Mouse (Mus musculus) lung, postnatal 36 days (tissue): Measurements from ENCODE around the gene Rprd1b.
A peak's percentile ranks its signal among the peaks of the same experiment; 100 is the strongest.

Source experiments
- DNase-seq: peaks from one replicate; pipeline ENCODE4 v3.0.0; 2022; ENCODE audit warnings: mixed read lengths

Gene Rprd1b

GRCm38 (mm10) chr2:158084486-158084885 is 56.2 kb downstream of the Rprd1b start:
- no peak for DNase-seq

DNA sequence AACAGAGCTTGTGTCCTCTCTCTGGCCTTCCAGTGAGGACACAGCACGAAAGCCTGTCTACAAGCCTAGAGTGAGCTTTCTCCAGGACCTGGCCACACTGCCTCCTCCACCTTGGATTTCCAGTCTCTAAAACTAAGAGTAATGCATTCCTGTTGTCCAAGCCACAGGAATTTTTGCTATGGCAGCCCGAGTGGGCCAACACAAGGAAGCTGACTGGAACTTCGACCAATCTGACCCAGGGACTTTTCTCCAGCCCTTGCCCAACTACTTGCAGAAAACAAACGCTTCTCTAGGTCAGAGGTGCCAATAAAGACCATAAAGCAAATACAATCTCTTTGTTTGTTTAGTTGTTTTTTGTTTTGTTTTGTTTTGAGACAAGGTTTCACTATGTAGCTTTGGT is 61.8 kb downstream of the Rprd1b start:
- DNase-seq: no peak

- peak; percentile 56 for DNase-seq
Observed at GRCm38 (mm10) chr2:158093345-158093744, 65.0 kb downstream of the Rprd1b start.

DNA sequence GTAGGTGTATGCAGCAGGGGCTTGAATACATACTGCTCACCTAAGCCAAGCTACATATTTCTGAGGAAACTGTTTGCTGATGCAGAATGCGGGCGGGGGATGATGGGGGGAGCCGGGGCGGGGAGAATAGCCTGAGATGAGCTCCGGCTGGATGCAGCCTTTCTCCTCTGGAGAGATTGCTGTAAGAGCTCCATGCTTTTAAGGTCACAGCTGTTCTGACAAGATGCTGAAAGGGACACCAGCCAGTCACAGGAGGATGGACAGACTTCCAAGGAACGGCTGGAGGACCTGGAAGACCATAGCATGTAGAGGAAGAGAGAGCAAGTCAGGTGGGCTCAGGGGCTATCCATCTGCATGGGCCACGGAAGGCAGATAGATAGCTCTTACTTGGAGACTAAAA is 66.0 kb downstream of the Rprd1b start:
- peak; percentile 21 for DNase-seq

GRCm38 (mm10) chr2:158094846-158095245 is 66.5 kb downstream of the Rprd1b start:
- peak; percentile 44 for DNase-seq

DNA sequence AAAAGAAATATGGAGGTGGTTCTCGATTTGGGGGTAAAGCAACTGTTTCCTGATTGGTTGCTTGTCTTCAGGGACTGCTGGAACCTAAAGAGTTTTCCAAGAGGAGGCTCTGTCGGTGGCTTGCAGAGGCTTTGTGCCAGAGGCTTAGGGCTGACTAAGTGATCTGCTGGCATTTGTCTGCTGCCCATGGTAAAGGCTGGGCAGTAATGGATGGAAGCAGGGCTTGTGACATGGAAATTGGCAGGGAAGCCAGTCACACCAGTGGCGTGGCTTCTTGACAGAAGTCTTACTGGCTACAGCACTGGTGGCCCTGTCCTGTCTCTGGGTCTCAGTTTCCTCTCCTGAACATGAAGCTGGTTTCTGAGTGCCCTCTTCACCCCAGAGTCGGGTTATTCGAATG is 68.8 kb downstream of the Rprd1b start:
- no peak for DNase-seq

DNA sequence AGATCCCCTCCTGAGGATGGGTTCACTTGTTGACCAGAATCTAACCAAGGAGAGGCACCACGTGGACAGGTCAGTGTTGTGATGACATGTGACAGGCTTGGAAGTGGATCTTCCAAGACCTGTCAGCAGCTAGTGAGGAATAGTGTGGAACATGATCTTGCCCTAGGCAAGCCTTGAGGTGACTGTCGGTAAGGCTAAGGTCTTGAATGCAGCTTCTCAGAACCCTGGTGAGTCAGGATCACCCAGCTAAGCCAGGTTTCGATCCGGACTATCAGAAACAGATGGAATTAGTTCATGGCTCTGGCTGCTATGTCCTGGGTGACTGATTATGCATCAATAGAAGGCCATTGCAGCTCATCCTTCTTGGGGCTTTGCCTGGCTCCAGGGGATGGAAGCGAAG is 70.4 kb downstream of the Rprd1b start:
- no peak for DNase-seq

DNA sequence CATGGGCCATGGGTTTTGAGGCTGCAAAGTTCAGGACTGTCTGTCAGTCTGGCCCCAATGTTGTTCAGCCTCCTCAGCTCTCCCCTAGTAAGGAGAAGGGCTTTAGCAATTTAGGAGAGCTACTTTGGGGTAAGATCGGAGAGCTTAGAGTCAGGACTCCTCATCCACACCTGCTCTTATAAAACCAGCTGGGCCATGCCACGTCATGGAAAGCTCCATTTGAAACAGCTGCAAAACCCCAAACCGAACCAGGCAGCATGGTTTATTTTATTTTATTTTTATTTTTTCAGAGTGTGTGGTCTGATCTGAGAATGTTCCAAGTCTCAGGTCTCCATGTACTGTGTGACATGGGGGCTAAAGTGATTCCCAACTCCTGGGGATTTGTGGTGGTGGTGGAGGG is 71.2 kb downstream of the Rprd1b start:
- DNase-seq: no peak

DNA sequence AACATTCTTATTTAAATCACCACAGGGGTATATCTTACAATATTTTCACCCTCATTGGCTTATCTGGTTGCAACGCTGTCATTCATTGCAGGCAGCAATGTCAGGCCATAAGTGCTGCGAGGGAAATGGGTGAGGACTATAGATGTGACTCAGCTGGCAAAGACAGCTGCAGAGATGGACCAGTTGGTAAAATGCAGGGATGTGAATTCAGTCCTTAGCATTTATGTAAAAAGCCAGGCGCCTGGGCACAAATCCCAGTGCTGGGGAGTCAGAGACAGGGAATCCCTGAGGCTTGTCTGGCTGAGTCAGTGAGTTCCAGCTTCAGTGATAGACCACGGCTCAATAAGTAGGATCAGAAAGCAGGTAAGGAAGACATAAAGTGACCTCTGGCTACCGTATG is 73.5 kb downstream of the Rprd1b start:
- DNase-seq: no peak

- no peak for DNase-seq
Observed at GRCm38 (mm10) chr2:158104966-158105365, 76.7 kb downstream of the Rprd1b start.

DNA sequence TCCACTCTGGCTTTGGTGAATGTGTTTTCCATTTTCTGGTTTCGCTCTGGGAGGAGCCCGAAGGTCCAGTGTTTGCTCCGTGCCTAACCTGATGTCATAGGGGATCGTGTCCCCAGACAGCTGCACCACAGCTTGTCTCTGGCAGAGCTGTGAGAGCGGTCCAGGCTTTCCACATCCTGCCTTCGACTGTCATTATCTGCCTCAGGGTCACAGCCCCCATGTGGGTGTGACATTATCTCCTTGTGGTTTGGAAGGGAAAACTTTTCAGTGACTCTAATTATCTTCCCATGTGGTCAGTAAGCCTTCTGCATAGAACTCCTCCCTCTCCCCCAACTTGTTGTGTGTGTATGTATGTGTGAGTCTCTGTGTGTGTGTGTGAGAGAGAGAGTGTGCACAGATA is 77.3 kb downstream of the Rprd1b start:
- DNase-seq: no peak

GRCm38 (mm10) chr2:158106947-158107587 is 78.8 kb downstream of the Rprd1b start:
- peak; percentile 85 for DNase-seq

DNA sequence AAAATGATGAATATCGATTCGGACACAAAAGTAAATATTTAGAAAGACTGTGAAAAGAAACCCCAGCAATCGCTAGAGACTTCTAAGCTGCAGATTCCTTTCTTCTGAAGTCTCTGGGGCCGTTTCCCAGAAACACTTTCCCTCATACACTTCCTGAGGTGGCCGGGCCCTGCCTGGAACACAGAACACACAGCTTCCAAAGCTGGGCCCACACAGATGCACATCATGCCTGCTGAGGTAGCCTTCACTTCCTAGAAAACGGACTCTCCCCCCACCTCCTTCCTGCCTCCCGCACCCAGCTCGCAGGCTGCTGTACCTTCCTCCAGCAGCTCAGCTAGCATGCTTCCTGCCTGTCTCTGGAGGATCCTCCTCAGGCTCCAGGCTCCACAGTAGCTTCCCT is 81.2 kb downstream of the Rprd1b start:
- DNase-seq: peak; percentile 49

- DNase-seq: peak; percentile 91
Observed at GRCm38 (mm10) chr2:158113591-158114257, 85.4 kb downstream of the Rprd1b start.

DNA sequence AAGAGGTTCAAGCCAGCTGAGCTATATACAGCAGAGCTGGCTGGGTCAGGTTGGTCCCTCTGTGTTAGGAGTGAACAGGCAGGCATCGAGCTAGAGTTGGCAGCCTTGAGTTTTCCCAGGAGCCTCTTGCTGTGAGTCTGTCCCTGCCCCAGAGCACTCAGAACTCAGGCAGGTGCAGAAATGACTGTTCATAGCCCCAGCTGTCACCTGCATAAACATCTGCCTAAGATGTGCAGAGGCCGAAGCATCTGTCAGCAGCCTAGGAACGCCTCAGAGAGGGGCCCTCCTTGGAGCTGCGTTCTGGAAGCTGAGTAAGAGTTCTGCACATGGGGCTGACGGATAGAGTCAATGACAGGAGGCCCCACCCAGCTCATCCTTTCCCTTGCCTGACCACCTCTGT is 86.6 kb downstream of the Rprd1b start:
- no peak for DNase-seq

DNA sequence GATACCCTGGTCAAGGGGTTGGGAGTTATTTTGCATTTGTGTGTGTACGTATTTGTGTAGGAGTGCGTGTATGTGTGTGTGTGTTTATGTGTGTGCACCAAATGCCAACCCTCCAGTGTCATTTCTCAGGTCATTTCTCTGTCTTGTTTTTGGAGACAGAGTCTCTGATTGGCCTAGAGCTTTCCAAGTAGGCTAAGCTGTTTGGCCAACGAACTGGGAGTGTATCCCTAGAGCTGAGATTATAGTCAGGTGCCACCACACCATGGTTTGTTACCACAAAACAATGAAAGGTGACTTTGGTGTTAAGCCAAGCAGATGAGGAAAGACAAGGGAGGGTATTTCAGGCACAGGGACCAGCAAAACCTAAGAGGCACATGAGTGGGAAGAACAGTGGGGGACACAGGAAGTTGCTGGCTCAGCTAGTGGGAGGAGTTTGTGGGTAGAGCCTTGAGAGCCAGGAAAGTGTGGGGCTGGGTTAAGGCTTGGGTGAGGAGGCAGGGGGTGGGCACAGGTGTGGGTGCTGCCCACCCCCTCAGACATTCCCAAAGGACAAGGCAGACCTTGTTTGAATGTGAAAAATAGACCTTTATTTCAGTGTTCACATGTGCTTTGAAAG is 87.6 kb downstream of the Rprd1b start:
- DNase-seq: no peak

- no peak for DNase-seq
Observed at GRCm38 (mm10) chr2:158116653-158117052, 88.4 kb downstream of the Rprd1b start.

- DNase-seq: no peak
Observed at GRCm38 (mm10) chr2:158119145-158119544, 90.8 kb downstream of the Rprd1b start.

DNA sequence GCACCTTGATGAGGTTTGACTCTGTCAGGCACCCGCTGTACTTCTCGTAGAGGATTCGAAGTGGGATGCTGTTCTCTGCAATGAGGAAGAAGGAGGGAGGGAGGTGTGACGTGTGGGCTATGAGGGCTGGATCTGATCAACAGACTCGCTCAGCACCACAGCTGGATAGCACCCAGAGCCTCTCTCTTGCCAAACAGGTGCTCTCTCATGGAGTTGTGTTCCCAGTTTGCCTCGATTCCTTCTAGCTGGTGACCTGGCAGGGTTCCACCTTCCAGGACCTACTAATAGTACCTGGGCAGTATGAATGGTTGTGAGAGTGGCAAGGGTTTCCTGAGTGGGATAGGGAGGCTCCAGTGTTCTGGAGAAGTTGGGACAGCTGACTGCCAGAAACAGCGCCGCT is 91.9 kb downstream of the Rprd1b start:
- DNase-seq: peak; percentile 15

- DNase-seq: no peak
Observed at GRCm38 (mm10) chr2:158120868-158121267, 92.6 kb downstream of the Rprd1b start.

DNA sequence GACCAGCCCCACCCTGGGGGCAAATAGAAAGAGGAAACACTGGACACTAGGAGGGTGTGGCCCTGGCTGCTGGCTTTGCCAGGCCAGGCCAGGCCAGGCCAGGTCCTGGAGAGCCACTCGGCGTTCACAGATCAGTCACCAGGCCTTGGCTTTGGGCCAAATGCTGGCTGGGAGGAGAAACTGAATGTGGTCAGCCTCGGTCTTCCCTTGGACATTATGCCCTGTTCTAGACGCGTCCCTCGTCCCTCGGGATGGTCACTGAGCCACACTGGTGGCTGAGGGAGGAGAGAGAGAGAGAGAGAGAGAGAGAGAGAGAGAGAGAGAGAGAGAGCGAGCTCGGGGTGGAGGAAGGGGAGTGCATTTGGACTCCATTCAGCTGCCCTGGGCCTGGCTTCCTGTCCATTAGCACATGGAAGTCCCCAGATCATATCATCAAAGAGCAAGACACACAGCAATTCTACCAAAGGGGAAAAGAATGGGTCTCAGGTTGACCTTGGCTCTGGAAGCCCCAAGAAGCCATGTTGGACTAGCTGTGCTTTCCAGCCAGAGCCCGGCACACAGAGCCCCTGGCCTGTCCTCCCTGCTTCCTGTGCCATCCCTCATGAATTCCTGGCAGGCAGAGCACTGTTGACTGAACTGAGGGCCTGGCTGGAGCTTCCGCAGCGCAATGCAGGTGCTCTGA is 93.5 kb downstream of the Rprd1b start:
- peak; percentile 93 for DNase-seq

DNA sequence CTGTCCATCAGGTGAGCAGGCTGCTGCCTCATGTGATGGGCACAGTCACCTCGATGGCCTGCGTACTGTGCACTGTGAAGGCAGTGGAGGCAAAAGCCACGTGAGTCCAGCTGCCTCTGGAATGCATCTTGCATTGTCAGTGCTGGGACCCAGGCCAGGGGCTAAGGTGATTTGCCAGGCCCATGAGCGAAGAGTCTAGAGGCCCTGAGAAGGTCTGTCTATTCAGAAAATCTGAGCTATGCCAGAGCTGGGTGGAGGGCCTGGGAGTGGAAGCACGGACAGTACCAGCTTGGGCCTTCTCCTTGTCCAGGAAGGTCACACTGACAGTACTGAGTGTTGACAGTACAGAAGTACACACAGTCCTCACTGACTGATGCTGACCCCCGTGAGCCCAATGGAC is 94.5 kb downstream of the Rprd1b start:
- DNase-seq: peak; percentile 79

DNA sequence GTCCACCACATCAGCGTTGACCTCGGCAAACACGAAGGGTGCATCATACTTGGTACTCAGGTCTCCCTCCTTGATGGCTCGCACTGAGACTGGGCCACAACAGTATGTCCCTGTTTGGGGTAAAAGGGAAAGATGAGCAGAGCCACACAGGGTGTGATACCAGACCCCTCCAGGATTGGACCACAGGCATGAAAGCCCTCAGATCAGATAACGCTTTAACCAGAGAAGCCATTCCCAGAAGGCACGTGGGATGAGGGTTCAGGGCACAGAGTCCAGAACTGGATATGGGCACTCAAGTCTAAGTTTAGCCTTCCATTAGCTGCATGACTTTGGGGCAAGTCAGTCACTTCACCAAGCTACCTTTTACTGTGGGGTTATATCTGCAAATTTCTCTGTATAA is 98.9 kb downstream of the Rprd1b start:
- DNase-seq: no peak

DNA sequence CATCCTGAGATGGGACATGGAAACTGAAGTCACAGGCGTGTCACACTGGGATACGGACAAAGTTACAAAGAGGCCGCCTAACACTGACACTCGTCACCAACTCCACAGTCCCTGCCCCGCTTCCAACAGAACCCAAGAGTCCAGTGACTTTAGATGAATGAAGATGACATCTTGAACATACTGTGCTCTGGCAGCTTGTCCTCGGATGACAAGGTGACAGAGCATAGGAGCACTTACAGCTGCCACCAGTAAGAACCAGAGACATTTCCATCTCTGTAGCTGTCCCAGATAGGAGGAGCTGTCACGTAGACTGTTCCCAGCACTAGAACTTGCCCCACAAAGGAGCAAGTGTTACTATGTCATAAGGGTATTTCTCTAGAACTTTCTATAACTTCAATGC is 99.6 kb downstream of the Rprd1b start:
- DNase-seq: peak; percentile 60
